Mouse (Mus musculus) limb, embryonic 15.5 days (tissue): ENCODE measurements around the gene Cd34. TPM values are rescaled to one million over a fixed set of nuclear protein-coding genes. Genes with fewer than 3 reads are reported as not detected.

Experiments
- ATAC-seq: fragments of 200-750 bp; cut with Nextera tagmentation; 2 replicates; pipeline ENCODE4 v1.8.0; 2017; ENCODE audit warnings: low read depth, moderate TSS enrichment; ENCODE audit not compliant: insufficient number of reproducible peaks, low FRiP score, low TSS enrichment
- H3K27ac ChIP-seq: fragments of 300-500 bp; sonication (generic); 2 replicates; pipeline ENCODE4 v1.5.1; 2015; ENCODE audit warnings: moderate library complexity, mild to moderate bottlenecking, inconsistent platforms
- H3K27me3 ChIP-seq: fragments of 300-500 bp; sonication (generic); 2 replicates; pipeline ENCODE4 v1.6.1; 2015; ENCODE audit warnings: inconsistent platforms
- H3K36me3 ChIP-seq: fragments of 300-500 bp; sonication (generic); 2 replicates; pipeline ENCODE4 v1.6.1; 2015; ENCODE audit warnings: inconsistent platforms
- H3K4me1 ChIP-seq: fragments of 300-500 bp; sonication (generic); 2 replicates; pipeline ENCODE4 v1.6.1; 2015; ENCODE audit warnings: inconsistent platforms
- H3K4me2 ChIP-seq: fragments of 300-500 bp; sonication (generic); 2 replicates; pipeline ENCODE4 v1.6.1; 2015; ENCODE audit warnings: mild to moderate bottlenecking, inconsistent platforms
- H3K4me3 ChIP-seq: fragments of 300-500 bp; sonication (generic); 2 replicates; pipeline ENCODE4 v1.5.1; 2015; ENCODE audit warnings: mild to moderate bottlenecking, inconsistent platforms
- H3K9ac ChIP-seq: fragments of 300-500 bp; sonication (generic); 2 replicates; pipeline ENCODE4 v1.6.1; 2015; ENCODE audit warnings: inconsistent platforms
- H3K9me3 ChIP-seq: fragments of 300-500 bp; sonication (generic); 2 replicates; pipeline ENCODE4 v1.6.1; 2016; ENCODE audit warnings: inconsistent platforms
- WGBS: fragments of 180-500 bp; shearing (Covaris S2); methylation state at CpG from one replicate; pipeline ENCODE4 v1.1.7; 2015; 5-methylcytosine and 5-hydroxymethylcytosine counted together
- polyA plus RNA-seq: library from polyadenylated mRNA; unstranded; fragments of >200 nt; fragmentation: Nextera tagmentation; extraction: Ambion mirVana; gene quantifications from 2 replicates; pipeline ENCODE4 v1.2.1, GENCODE M21; 2015

The Cd34 gene
- polyA plus RNA-seq, 1 experiment from 2014 or later: 125 TPM

GRCm38 (mm10) chr1:194941528-194941927 is 2.9 kb downstream of the Cd34 start:
- no peak overlapping the region for H3K4me2 ChIP-seq
- H3K4me1 ChIP-seq: peaks cover 12% of the 10 kb centered on the region
- H3K9ac ChIP-seq: no peak overlapping the region
- no peak overlapping the region for H3K27ac ChIP-seq
- no peak overlapping the region for H3K4me3 ChIP-seq
- no peak for ATAC-seq
- no peaks in the 10 kb centered on the region for H3K36me3 ChIP-seq
- peaks cover 16% of the 10 kb centered on the region for H3K27me3 ChIP-seq
- H3K9me3 ChIP-seq: no peaks in the 10 kb centered on the region

DNA sequence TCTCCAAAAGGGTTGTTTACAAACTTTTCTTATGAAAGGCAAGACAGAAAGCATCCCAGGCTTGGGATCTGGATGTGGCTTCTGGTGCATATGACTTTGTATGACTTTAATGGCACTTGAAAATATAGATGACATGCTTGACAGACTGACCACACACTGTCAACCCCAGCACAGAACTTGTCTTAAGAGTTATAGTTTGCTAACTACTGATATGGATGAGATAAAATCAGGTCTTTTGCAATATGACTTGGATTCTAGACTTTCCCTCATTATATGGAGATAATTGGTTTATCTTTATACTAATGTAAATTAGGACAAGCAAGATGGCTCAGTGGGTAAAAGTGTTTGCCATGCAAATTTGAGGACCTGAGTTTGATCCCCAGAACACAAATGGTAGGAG is 4.3 kb downstream of the Cd34 start:
- H3K4me2 ChIP-seq: no peak overlapping the region
- H3K36me3 ChIP-seq: no peaks in the 10 kb centered on the region
- H3K4me3 ChIP-seq: no peak overlapping the region
- H3K27ac ChIP-seq: no peak overlapping the region
- no peaks in the 10 kb centered on the region for H3K9me3 ChIP-seq
- H3K27me3 ChIP-seq: peaks cover 16% of the 10 kb centered on the region
- H3K9ac ChIP-seq: no peak overlapping the region
- ATAC-seq: no peak
- H3K4me1 ChIP-seq: peaks cover 12% of the 10 kb centered on the region

GRCm38 (mm10) chr1:194943485-194943884 is 4.9 kb downstream of the Cd34 start:
- Histone ChIP-seq H3K9me3 (no peaks in the 10 kb centered on the region), H3K9ac (no peak overlapping the region), H3K27me3 (peaks cover 14% of the 10 kb centered on the region), H3K4me1 (peaks cover 11% of the 10 kb centered on the region), H3K27ac (no peak overlapping the region), H3K36me3 (no peaks in the 10 kb centered on the region), H3K4me3 (no peak overlapping the region), H3K4me2 (no peak overlapping the region)
- 67% methylated on average over 5 of the region's 5 CpGs for WGBS
- no peak for ATAC-seq

DNA sequence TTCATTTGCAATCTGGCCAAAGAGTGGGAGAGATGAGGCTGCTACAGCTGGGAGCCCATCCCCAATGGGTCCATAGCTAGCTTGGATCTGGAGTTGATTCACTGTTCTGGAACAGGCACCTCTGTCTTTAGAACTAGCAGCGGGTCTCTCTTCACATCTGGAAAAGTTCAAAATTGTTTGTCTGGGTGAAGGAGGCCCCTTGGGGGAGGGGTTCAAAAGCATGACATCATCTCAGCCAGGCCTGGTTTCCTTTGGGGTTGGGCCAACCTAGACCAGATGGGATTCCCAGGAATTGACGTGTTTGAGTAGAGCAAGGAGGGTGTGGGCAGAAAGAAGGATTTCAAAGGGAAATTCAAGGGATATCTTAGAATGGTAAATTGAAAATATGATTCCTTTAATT is 6.8 kb downstream of the Cd34 start:
- 0 out of 2 replicates have a peak, but pooled peaks cover 2% of the 10 kb centered on the region for H3K4me1 ChIP-seq
- H3K4me2 ChIP-seq: no peak overlapping the region
- H3K4me3 ChIP-seq: no peak overlapping the region
- 0 out of 2 replicates have a peak overlapping the region, but pooled peaks have one; percentile 38 for H3K27ac ChIP-seq
- H3K9ac ChIP-seq: no peak overlapping the region
- H3K9me3 ChIP-seq: no peaks in the 10 kb centered on the region
- no peaks in the 10 kb centered on the region for H3K27me3 ChIP-seq
- 18% methylated on average over 2 of the region's 2 CpGs for WGBS
- peak; percentile 61 for ATAC-seq
- no peaks in the 10 kb centered on the region for H3K36me3 ChIP-seq

GRCm38 (mm10) chr1:194946467-194946866 is 7.8 kb downstream of the Cd34 start:
- H3K4me1 ChIP-seq: 0 out of 2 replicates have a peak, but pooled peaks cover 2% of the 10 kb centered on the region
- no peaks in the 10 kb centered on the region for H3K36me3 ChIP-seq
- WGBS: 94% methylated on average over 1 of the region's 1 CpGs
- H3K27me3 ChIP-seq: no peaks in the 10 kb centered on the region
- H3K27ac ChIP-seq: no peak overlapping the region
- no peaks in the 10 kb centered on the region for H3K9me3 ChIP-seq
- H3K9ac ChIP-seq: no peak overlapping the region
- ATAC-seq: no peak
- no peak overlapping the region for H3K4me2 ChIP-seq
- no peak overlapping the region for H3K4me3 ChIP-seq

DNA sequence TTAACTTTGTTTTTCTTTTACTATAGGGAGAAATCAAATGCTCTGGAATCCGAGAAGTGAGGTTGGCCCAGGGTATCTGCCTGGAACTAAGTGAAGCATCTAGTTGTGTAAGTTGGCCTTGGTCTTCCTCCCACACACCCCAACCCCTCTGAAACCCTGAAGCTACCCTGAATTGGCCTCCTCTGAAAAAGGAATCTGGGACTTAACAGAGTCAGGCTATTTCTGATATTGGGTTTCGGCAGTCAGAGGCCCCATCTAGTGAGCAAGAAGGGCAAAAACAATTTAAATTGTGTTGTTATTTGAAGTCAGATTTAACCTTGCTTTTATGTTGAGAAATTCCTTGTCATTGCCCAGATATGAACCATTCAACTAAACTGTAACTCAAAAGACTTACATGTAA is 12.3 kb downstream of the Cd34 start:
- no peak for ATAC-seq
- no peak overlapping the region for H3K27ac ChIP-seq
- WGBS: 46% methylated on average over 2 of the region's 2 CpGs
- H3K36me3 ChIP-seq: no peaks in the 10 kb centered on the region
- H3K4me1 ChIP-seq: no peaks in the 10 kb centered on the region
- H3K9me3 ChIP-seq: no peaks in the 10 kb centered on the region
- no peak overlapping the region for H3K4me2 ChIP-seq
- no peak overlapping the region for H3K4me3 ChIP-seq
- no peaks in the 10 kb centered on the region for H3K27me3 ChIP-seq
- H3K9ac ChIP-seq: no peak overlapping the region

- Histone ChIP-seq H3K9ac (no peak overlapping the region), H3K4me2 (no peak overlapping the region), H3K36me3 (no peaks in the 10 kb centered on the region), H3K9me3 (no peaks in the 10 kb centered on the region), H3K27me3 (no peaks in the 10 kb centered on the region), H3K4me1 (no peaks in the 10 kb centered on the region), H3K27ac (no peak overlapping the region), H3K4me3 (no peak overlapping the region)
- ATAC-seq: no peak
- 77% methylated on average over 1 of the region's 1 CpGs for WGBS
These were observed 14.3 kb downstream of the Cd34 start for GRCm38 (mm10) chr1:194952891-194953290.

GRCm38 (mm10) chr1:194954694-194955093 is 16.1 kb downstream of the Cd34 start:
- H3K9ac ChIP-seq: no peak overlapping the region
- no peak overlapping the region for H3K4me3 ChIP-seq
- no peak for ATAC-seq

GRCm38 (mm10) chr1:194955749-194956148 is 17.1 kb downstream of the Cd34 start:
- H3K4me1 ChIP-seq: no peaks in the 10 kb centered on the region
- H3K36me3 ChIP-seq: no peaks in the 10 kb centered on the region
- no peaks in the 10 kb centered on the region for H3K27me3 ChIP-seq
- no peak overlapping the region for H3K4me2 ChIP-seq
- ATAC-seq: no peak
- 61% methylated on average over 2 of the region's 2 CpGs for WGBS
- no peak overlapping the region for H3K27ac ChIP-seq
- H3K9me3 ChIP-seq: no peaks in the 10 kb centered on the region
- no peak overlapping the region for H3K9ac ChIP-seq
- H3K4me3 ChIP-seq: no peak overlapping the region

More at GRCm38 (mm10) chr1:194954694-194955093, 16.1 kb downstream of the Cd34 start:
- no peaks in the 10 kb centered on the region for H3K4me1 ChIP-seq
- H3K27ac ChIP-seq: no peak overlapping the region
- H3K4me2 ChIP-seq: no peak overlapping the region
- H3K9me3 ChIP-seq: no peaks in the 10 kb centered on the region
- no peaks in the 10 kb centered on the region for H3K36me3 ChIP-seq
- H3K27me3 ChIP-seq: no peaks in the 10 kb centered on the region

DNA sequence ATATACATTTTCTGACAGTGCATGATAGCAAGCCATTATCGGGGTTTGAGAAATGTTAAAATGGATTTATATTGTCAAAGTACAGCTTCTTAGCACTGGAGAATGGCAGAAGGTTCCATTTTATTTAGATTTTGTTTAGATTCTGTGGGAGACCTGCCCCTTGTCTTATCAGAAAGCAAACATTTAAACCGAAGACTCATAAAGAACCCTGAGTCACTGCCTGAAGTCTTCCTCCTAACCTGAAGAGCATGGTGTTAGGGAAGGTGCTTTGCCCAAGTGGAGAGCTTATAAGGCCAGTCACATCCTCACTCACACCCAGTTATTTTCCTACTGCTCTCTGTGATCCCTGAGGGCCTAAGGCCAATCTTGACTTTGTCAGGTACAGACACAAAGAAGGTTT is 18.4 kb downstream of the Cd34 start:
- no peak overlapping the region for H3K4me3 ChIP-seq
- 89% methylated on average over 2 of the region's 2 CpGs for WGBS
- ATAC-seq: no peak
- H3K36me3 ChIP-seq: no peaks in the 10 kb centered on the region
- no peaks in the 10 kb centered on the region for H3K4me1 ChIP-seq
- no peak overlapping the region for H3K9ac ChIP-seq
- no peaks in the 10 kb centered on the region for H3K27me3 ChIP-seq
- H3K27ac ChIP-seq: no peak overlapping the region
- no peak overlapping the region for H3K4me2 ChIP-seq
- no peaks in the 10 kb centered on the region for H3K9me3 ChIP-seq

GRCm38 (mm10) chr1:194962181-194962580 is 23.6 kb downstream of the Cd34 start:
- ATAC-seq: no peak
- 30% methylated on average over 5 of the region's 5 CpGs for WGBS
- Histone ChIP-seq H3K9ac (no peak overlapping the region), H3K4me2 (no peak overlapping the region), H3K27me3 (no peaks in the 10 kb centered on the region), H3K4me1 (no peaks in the 10 kb centered on the region), H3K9me3 (no peaks in the 10 kb centered on the region), H3K36me3 (no peaks in the 10 kb centered on the region), H3K27ac (no peak overlapping the region), H3K4me3 (no peak overlapping the region)

DNA sequence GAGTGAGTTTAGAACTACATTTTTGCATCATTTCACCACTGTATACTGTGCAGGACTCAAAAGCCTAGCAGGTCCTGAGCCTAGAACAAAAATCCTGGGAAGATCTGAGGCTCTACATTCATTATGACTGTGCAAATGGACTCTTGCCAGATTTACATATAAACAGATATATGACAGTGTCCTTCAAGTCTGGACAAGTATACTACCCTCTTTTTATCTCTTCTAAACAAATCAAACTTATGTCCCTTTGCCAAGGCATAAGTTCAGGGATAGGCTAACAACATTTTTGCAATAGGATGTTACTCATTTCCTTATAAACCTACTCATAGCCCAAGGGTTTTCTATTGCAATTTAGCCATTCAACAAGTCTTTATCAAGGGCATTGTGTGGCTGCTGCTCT is 24.1 kb downstream of the Cd34 start:
- Histone ChIP-seq H3K4me2 (no peak overlapping the region), H3K27me3 (no peaks in the 10 kb centered on the region), H3K36me3 (no peaks in the 10 kb centered on the region), H3K27ac (no peak overlapping the region), H3K4me1 (no peaks in the 10 kb centered on the region), H3K4me3 (no peak overlapping the region), H3K9ac (no peak overlapping the region), H3K9me3 (no peaks in the 10 kb centered on the region)
- ATAC-seq: no peak

DNA sequence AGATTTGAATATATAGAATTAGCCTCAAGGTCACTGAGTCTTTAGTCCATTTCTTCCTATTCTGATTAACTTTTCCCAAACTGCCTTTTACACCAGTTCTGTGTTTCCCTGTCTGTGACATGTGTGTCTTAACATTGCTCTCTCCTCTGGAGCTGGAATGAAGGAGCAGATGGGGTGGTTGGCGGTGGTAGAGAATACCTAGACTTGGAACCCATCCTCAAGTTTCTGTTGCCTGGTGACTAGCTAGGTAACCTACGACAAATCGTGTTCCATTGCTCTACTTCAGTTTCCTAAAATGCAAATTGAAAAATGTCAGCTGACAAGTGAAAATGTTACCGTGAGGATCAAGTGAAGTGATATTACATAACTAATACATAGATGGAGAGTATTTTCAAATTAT is 33.4 kb downstream of the Cd34 start:
- Histone ChIP-seq H3K9ac (no peak overlapping the region), H3K4me2 (no peak overlapping the region), H3K9me3 (no peaks in the 10 kb centered on the region), H3K36me3 (no peaks in the 10 kb centered on the region), H3K27me3 (no peaks in the 10 kb centered on the region), H3K27ac (no peak overlapping the region), H3K4me3 (no peak overlapping the region), H3K4me1 (peaks cover 8% of the 10 kb centered on the region)
- 89% methylated on average over 4 of the region's 4 CpGs for WGBS
- no peak for ATAC-seq
